Mouse (Mus musculus) small intestine, adult 2 months (tissue): ENCODE measurements around the gene Tle6.

Experiments
- CTCF ChIP-seq: fragments of 200-500 bp; IDR thresholded peaks from 2 replicates; pipeline ENCODE4 v1.5.1; 2012; ENCODE audit warnings: low read depth, mild to moderate bottlenecking, control low read depth, inconsistent platforms, low read length, moderate library complexity, mixed read lengths; ENCODE audit not compliant: insufficient replicate concordance, insufficient read length; ENCODE audit errors: extremely low read depth
- POLR2A ChIP-seq: fragments of 200-500 bp; IDR thresholded peaks from 2 replicates; pipeline ENCODE4 v1.6.1; 2012; ENCODE audit warnings: low read depth, mild to moderate bottlenecking, control low read depth, inconsistent platforms, low read length, moderate library complexity

GRCm38 (mm10) chr10:81615486-81615885, 14.6 kb upstream of the Tle6 start:
- no peak for TF ChIP-seq CTCF
- TF ChIP-seq POLR2A = no peak
